Mouse (Mus musculus) frontal cortex, adult (tissue): ENCODE data around the gene Cnnm3.
"Not testable (repeated sequence)": the region's sequence is repeated elsewhere in the genome, so short reads cannot be mapped to it uniquely, and the experiment has no call there.

Source experiments
- ATAC-seq: cut with Nextera tagmentation; 2 replicates; pipeline ENCODE4 v1.9.2; 2017; ENCODE audit warnings: mild to moderate bottlenecking, moderate library complexity, mixed read lengths; ENCODE audit not compliant: low TSS enrichment

Cnnm3 gene

DNA sequence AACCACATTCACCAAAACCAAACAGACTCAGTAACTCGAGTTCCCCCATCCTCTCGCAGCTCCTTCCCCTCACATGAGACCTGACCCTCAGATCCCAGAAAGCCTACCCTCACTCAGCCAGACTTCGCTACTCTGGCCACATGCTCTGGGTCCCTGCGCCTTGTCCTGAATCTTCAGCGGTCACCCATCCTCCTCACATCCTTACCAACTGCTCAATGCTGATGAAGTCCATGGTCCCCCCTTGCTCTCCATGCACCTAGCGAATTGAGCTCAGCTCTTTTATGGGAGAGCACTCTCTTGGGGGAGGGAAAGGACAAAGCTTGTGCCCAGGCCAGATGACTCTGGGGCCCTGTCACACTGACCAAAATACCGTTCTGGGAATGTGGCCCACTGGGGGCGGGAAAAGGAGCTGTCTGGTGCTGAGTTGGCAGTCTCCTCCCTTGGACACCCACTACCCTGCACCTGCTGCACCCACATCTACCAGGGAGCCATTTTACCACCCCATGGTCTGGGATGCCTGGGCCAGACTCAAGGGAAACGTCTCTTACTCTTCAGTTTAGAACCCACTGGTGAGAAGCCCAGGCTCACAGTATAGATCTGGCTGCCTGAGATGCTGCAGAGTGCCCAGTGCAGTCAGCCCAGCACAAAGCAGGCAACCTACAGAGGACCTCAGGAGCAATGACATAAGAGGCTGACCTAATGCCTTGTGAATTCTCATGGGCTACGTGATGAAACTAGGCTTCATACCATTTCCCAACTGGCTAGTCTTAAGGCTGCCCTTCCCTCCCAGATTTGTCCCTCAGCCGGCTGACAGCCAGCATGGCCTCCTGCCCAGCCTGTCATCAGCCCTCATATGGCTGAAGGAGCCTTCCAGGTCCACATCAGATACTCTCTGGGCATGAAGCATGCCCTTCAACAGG, 24.1 kb downstream of the Cnnm3 start:
- peak; percentile 12 for ATAC-seq

DNA sequence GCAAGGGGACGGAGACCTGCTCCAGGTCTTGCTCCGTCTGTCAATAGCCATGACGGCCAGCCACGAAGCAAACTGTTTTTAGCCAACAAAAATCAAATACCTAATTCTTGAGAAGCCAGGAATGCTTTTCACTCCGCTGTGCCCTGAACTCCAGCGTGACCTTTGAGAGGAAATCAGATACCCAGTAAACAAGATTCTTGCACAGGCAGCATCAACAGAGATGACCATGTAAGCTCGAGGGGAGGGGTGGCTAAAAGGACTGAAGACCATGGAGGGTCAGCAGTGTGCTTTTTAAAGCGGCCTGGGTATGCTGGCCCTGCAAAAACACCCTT, 24.7 kb downstream of the Cnnm3 start:
- ATAC-seq: no peak

DNA sequence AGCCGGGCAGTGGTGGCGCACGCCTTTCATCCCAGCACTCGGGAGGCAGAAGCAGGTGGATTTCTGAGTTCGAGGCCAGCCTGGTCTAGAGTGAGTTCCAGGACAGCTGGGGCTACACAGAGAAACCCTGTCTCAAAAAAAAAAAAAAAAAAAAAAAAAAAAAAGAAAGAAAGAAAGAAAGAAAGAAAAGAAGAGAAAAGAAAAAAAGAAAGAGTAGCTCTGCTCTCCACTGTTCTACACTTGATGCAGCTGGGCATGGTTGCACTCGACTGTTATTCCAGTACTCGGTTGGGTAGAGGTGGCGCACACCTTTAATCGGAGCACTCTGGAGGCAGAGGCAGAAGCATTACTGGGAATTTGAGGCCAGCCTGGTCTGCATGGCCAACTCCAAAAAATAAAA, 25.1 kb downstream of the Cnnm3 start, which contains the start of gene Ankrd23:
Gene Ankrd23 (minus strand): TSS at position 101 of the 400 bp plus-strand sequence.
- not testable (repeated sequence) for ATAC-seq

DNA sequence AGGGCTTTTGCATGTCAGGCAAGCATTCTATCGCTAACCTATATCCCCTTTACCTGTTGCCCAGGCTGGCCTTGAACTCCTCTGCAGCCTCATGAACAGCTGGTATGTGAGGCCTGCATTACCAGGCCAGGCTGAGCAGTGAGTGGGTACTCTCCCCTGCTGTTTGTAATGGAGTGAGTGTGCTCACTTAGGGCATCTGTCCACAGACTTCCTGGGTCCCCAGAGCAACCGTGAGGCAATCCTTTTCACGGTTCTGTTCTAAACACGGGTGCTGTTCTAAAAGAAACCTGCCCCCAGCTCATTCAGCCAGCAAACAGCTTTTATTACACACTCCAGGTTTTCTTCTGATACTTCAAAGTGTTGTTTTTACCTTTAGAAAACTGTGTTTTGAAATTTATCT, 27.1 kb downstream of the Cnnm3 start:
- ATAC-seq: no peak

DNA sequence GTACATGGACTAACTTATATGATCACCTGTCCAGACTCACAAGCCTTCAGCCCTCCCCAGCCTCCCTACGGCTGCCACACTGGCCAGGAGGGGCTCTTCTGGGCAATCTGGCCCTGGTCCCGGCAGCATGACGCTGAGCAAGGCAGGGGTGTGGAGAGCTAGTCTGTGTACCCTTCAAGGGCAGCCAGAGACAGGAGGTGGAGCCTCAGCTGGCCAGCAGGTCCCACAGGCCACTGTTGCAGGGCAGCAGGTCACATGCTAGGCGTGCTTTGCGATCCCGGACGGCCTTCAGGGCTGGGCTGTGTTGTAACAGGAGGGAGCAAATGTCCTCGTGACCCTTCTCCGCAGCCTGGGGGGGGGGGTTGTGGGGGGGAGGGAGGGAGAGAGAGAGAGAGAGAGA, 27.5 kb downstream of the Cnnm3 start, which contains the start of gene Gm42417:
Gene Gm42417 (minus strand): TSS at position 244 of the 400 bp plus-strand sequence.
- ATAC-seq: no peak

DNA sequence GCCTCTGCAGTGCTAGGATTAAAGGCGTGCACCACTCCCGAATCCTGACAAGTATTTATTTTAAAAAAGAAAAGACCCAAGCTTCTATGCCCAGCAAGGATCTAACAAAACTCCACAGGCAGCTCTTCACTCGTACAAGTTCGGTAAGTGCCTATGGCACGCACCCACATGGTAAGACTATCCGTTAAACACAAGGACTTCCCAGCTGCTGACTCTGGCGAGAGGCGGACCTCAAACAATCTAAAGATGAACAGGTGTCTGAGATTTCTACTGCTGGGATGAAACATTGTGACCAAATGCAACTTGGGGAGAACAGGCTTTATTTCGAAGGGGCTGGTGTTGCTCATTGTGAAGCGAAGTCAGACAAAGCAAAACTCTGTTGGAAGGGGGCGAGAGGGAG, 28.5 kb downstream of the Cnnm3 start:
- no peak for ATAC-seq

DNA sequence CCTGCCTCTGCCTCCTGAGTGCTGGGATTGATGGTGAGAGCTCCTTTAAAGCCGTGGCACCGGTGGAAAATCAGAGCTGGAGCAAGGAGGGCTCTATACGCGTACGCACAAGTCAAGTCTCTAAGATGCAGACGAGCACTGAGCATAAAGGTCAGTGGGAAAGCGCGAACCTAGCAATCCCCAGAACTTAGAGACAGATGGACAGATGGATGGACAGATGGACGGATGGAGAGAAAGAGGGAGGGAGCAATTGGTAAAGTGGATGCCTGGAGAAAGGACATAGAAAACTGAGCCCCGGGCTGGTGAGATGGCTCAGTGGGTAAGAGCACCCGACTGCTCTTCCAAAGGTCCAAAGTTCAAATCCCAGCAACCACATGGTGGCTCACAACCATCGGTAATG, 29.1 kb downstream of the Cnnm3 start:
- no peak for ATAC-seq

DNA sequence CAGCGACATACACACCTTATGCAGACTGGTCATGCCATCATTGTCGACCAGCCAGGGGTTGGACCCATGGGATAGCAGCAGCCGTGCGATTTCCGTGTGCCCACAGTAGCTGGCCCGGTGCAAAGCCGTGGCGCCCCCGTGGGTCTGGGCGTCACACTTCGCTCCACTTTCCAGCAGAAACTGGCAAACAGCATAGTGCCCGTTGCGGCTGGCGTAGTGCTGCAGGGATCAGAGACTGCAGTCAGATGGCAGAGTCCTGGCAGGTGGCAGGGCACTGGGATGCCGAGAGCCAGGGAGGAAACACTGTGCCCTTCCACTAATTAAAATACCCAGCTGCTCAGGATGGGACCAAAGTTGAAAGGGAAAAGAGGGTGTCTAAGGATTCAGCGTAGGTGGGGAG, 30.2 kb downstream of the Cnnm3 start:
- ATAC-seq: no peak

DNA sequence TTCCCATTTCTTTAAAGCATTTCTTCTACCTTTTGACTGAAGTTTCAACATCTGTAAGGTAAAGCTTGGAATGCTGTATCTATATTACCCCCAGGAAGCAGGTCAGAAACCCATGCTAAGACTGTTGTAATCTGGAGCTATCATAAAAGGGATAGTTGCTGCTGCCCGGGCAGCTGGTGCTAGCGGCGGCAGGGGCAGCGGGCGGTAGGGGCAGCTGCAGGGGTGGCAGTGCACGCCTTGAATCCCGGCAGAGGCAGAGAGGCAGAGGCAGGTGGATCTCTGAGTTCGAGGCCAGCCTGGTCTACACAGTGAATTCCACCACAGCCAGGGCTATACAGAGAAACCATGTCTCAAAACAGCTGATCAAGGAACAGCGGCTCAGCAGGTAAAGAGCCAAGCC, 31.3 kb downstream of the Cnnm3 start:
- ATAC-seq: no peak

DNA sequence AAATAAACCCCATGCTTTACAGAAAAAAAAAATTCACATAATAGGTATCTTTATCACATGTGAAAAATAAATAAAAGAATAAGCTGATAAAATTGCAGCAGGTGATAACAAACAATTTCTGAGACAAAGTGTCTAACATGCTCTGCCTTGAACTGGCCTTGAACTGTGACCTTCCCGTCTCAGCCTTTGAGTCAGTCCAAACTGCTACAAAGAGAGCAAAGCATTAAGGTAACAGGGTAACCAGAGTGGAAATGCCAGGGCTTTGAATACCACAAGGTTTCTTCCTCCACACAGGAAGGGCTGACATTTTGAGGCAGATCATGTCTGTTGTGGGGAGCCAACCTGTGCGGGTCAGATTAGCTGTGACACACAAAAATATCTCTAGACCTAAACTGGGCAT, 33.7 kb downstream of the Cnnm3 start:
- no peak for ATAC-seq

DNA sequence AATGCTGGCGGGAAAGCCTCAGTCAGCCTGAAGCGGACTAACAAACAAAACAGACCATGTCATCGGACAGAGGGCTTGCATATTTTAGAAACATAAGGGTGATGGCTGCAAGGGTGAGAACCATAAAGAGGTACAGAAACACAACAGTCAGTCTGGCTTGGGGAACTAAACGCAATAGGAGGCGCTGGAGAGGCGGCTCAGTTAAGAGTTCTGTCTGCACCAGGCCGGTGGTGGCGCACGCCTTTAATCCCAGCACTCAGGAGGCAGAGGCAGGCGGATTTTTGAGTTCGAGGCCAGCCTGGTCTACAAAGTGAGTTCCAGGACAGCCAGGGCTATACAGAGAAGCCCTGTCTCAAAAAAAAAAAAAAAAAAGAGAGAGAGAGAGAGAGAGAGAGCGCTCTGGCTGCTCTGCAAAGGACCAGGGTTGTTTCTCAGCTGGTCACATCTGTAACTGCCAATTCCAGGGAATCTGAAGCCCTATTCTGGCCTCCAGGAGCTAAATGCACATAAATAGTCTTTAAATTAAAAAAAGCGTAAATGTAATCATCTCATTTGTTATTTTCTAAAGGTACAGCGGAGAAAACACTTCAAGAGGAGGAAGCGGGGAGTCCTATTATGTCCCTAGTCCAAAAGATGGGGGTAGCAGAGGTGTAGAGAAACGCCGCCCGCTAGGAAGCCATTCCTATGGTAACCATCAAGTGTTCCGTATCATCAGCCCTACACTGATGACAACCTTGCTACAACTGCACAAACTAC, 34.4 kb downstream of the Cnnm3 start:
- no peak for ATAC-seq

DNA sequence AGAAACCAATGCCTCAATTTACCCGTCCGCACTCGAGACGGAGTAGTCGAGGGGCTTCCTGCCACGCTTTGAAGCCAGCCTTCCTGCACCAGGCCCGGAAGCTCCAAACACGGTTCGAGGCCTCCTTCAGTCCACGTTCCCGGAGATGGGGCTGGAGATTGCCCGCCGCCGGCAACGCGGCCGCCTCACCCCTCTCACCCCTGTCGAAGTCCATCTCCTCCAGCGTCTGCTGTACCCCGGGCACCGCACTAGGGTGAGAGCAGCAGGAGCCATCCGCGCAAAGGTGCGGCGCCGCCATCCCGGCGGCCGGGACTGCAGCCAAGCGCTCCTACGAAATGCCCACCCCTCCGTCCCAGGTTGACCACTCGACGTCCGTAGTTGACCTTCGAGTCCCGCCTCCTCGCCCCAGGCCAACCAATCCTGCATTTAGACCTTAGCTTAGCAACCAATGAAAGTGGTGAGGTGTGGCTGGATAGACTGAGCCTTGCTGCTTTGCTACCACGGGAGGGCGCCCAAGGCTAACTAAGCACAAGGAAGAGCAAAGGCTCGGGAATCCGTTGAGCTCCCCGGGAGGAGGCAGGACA, 35.3 kb downstream of the Cnnm3 start, which contains the start of gene Ankrd39:
Gene Ankrd39 (minus strand): TSS at position 558 of the 584 bp plus-strand sequence.
- ATAC-seq: peak; percentile 93

DNA sequence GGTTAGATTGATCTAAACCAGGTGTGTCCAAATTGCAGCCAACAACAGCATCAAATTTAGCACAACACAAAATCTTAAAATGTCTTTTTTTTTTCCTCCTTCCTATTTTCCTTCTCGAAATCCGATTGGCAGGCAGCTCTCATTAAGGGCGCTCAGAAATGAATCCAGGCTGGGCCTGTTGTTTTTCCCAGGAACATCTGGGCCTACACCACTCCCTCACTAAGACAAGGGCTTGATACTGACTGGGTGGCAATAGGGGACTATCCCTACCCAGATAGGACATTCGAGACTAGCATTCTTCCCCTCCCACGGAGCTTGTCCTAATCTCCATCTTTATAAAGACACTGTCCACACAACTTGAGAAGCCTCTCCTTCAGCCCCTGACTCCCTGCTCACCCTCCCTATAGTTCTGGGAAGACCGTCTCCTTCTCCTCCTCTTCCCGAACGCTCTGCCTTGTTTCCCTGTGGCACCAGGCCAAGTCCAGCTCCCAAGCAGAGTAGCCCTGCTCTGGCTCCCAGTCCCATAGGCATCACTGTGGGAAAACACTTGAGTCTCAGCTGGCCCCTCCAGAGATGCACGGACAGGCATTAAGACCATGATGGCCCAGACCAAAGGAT, 36.4 kb downstream of the Cnnm3 start:
- ATAC-seq: no peak

DNA sequence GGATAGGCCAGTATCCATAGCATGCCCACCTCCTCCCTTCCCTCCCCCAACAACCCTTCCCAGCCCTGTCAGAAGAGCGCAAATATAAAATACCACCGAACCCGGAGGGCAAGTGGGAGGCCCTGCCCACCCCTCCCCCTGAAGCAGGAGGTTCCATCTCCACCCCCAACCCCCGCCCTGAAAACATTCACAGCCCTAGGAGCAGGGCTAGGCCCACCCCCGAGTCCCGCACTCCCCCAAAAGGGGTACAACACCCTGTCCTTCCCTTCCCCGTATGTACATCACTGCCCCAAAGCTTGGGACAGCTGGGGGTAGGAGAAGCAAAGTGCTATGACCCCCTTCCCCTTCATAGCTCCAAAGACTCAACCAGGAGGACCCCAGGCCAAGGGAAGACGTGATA, 37.1 kb downstream of the Cnnm3 start:
- no peak for ATAC-seq

DNA sequence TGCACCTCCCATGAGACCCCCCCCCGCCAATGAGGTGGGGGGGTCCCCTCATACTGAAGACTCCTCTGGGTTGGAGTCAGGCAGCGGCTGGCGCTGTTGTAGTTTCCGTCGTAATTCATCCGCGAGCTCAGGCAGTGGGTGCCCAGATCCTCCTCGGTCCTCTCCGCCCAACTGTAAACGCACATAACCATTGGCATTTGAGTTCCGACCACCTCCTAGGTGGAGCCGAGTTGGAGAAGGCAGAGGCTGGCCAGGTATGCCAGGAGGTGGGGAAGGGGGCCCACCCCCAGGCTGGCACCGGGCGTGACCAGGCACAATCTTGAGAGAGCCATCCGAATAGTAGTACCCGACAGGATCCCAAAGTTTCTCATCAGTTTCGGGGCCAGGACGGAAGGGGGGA, 37.8 kb downstream of the Cnnm3 start:
- ATAC-seq: no peak

DNA sequence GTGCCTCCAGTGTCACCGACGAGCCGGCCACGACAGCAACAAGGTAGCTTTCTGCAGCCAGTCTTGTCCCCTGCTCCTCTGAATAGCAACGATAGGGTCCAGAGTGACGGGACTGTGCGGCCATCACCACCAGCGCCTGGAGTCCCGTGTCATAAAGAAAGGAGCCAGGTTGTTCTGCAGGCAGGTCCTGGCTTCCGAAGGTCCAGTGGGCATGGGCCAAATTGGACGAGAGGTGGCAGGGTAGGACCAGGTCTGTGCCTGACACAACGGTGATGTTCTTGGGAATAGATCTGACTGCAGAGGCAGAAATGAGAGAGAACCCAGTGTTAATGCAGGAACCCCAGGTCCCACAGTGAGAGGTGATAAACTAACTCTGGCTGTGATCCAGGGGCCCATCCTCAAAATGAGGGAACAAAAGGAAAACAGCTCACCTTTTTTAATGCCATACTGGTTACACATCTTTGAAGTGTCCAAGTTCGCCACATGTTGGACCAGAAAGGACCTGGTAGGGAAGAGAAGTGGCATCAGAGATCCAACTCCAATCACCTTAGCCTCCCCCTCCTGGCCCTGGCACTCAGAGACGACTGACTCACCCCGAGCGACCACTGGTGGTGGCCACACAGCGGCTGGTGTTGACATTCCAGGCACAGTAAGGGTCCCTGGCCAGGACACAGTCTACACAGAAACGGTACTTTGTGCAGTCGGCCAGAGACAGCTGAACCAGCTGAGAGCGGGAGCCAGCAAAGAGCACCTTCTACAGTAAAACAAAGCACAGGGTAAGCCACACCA, 38.6 kb downstream of the Cnnm3 start:
- no peak for ATAC-seq

DNA sequence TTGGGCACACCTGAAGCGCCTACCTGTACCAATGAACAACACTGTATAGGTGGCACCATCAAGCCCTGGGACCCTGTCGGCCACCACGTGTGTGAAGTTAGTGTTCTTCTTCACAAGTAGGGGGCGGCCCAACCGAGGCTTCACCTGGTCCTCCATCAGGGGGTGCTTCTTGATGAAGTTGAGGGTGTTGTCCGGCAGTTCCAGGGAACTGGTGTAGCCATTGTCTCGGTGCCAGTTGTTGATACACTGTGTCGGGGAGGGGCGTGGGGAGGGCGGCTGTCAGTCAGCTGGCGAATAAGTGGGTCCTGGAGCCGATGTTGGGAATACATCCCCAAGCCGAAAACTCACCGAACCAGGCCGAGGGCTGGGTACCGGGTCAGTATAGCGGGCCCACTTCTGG, 40.2 kb downstream of the Cnnm3 start:
- no peak for ATAC-seq

DNA sequence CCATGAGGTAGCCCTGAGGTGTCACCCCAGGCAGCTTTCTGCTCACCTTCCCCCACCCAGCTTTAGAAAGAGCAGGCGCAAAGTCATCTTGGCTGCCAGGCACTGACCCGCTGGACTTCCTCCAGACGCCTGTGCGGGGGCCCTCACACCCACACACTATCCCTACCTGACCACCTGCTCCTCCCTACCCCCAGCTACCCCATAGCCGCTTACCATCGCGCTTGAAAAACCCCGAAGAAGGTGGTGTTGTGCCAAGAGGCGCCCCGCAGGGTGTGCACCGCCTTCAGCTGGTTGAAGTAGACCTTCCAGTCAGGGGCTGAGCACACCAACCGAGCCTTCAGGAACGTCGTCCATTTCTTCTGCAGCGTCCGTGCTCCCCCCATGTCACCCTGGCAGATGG, 40.8 kb downstream of the Cnnm3 start:
- ATAC-seq: no peak

DNA sequence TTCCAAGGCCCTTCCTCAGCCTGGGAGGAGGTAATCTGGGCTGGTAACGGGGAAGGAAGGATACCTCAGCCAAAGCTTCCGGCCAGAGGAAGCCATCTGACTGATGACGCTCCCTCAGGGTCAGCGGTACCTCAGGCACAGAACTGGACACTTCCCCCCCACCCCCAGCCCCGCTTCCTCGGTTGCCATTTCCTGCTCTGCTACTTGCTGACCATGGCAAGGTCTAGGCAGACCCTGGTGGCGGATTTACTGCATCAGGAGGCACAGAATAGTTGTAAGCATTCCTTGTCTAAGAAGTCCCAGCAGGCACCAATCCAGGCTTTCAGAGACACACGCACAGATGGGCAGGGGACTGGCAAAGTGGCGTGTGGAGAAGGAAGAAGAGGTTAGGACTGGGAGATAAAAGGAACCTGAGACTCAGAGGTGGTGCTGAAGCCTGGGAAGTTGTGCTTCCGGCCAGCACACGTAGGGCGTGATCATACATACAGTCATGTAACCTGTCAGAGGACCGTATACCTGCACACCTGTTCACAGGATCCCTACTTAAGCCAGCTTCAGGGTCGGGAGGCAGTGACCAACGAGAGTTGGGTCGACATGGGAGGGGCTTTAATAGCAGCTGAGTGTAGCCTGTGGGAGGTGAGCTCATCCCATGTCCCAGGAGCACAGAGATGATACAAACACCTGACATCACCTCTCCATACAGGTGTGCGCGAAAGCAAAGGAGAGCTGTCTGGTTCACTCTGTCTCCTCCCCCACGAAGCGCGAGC, 43.1 kb downstream of the Cnnm3 start:
- no peak for ATAC-seq

DNA sequence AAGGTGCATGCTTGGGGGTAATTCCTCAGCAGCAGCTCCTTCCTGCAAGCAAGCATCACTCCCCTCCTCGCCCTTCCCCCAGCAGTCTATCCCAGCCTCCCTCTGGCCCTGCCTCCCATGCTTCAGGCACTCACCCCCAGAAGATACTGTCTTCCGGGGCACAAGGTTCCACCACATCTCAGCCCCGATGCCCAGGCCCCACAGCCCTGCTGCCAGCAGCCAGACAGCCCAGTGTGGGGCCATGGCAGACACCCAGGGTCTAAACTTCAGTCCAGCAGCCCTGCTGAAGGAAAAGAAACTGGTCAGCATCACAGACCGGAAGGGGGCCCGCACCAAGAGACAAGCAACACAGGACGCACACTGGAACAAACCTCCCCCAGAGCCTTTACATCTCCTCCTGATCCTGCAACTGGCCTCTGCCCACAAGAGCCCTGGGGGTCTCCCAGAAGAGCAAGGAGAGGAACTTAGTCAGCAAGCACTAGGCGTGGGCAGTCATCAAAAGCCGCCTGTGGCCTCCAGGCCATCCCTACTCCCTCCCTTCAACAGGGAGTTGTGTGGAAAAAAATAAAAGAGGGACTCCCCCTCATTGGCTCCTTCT, 44.2 kb downstream of the Cnnm3 start:
- no peak for ATAC-seq
